Mouse (Mus musculus) hindbrain, embryonic 11.5 days (tissue): ENCODE results near the gene Lrrc1. TPM values are rescaled to one million over a fixed set of nuclear protein-coding genes. Genes with fewer than 3 reads are reported as not detected.

Source experiments
- polyA plus RNA-seq: library from polyadenylated mRNA; unstranded; fragments of >200 nt; fragmentation: Nextera tagmentation; extraction: Ambion mirVana; gene quantifications from 2 replicates; pipeline ENCODE4 v1.2.1, GENCODE M21; 2014

Gene Lrrc1
- polyA plus RNA-seq, 1 experiment from 2014 or later = 10.2 TPM

Other genes with a start within 250 kb of the Lrrc1 start
- gene Mlip, start 191.9 kb downstream of the Lrrc1 start, polyA plus RNA-seq = 0.48 TPM in 1 of 2 replicates, not detected in the other
- 1.1 and 1.6 TPM in 2 replicates for gene Klhl31, start 91.6 kb upstream of the Lrrc1 start, polyA plus RNA-seq
- gene Gclc, start 209.7 kb upstream of the Lrrc1 start, polyA plus RNA-seq = 19.5 and 22.6 TPM in 2 replicates